Mouse (Mus musculus): ENCODE results near the gene Heatr5b. TPM values are rescaled to one million over a fixed set of nuclear protein-coding genes. Genes with fewer than 3 reads are reported as not detected.

Gene Heatr5b
- total and polyA plus RNA-seq, 3 experiments: 27.7 to 45.7 (median 38.8) TPM

DNA sequence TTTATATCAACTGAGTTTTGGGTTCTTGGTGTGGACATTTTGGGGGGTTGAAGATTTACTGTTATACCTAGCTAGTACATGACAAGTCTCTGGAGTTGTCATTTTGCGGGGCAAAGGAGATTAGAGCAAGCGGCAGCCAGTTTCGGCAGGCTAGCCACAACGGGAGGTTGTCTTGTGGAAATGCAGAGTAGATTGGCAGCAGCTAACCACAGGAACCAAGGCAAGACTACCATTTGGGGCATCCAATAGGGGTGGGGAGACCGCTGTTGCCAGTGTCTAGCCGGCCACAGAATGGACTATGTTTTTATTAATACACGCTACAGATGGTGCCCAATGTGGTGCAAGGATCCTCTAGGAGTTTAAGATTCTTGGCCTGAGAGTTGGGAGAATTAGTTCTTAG is 126.7 kb downstream of the Heatr5b start:
- intact Hi-C loops (cut with DNase I): no loop called here
- H3K79me2 ChIP-seq (replicated peaks; ENCODE audit: control insufficient read depth, insufficient read depth, low read length): peaks cover 6% of the 10 kb centered on the region
- no peak for TF ChIP-seq POLR2A (IDR thresholded peaks at IDR 0.05; ENCODE audit: insufficient read depth, low read depth, low read length)
- no peak for TF ChIP-seq EP300 (IDR thresholded peaks at IDR 0.05; ENCODE audit: insufficient read depth, low read depth, low read length)
- TF ChIP-seq CTCF (IDR thresholded peaks at IDR 0.05): no peak
- peaks cover 1% of the 10 kb centered on the region; the same call in 1 of the 2 replicates for H3K4me1 ChIP-seq (ENCODE audit: control insufficient read depth, insufficient read depth, low read length)
- WGBS: 84% methylated on average over 7 of the region's 7 CpGs
- no peaks in the 10 kb centered on the region for H3K27me3 ChIP-seq (ENCODE audit: control insufficient read depth, insufficient read depth, low read length)
- no peak overlapping the region for H3K27ac ChIP-seq
- H3K4me3 ChIP-seq: no peak overlapping the region
- DNase-seq: no peak
- H3K36me3 ChIP-seq (ENCODE audit: control insufficient read depth, insufficient read depth, low read length): no peaks in the 10 kb centered on the region; the same call in 1 of the 2 replicates
- no peak overlapping the region for H3K9ac ChIP-seq (ENCODE audit: low read depth, low read length)

DNA sequence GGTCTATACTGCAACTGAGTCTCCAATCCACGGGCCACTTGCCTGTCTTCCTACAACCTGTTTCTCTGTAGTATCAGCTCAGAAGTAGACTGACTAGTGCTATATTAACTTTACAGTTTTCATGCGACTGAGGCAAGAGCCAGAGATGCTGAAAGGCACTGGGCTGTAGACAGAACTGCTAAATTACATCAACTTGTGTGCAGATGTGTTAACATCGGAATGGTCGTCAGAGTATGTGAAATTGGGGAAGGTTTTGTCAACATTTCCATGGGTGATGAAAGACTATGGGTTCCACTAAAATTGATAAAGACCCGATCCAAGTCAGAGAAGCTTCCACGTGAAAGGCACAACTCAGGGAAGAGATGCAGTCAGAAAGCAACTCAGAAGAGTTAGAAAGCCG is 132.2 kb downstream of the Heatr5b start:
- WGBS: 85% methylated on average over 7 of the region's 7 CpGs
- peaks cover 9% of the 10 kb centered on the region for H3K79me2 ChIP-seq (replicated peaks; ENCODE audit: control insufficient read depth, insufficient read depth, low read length)
- no peak for TF ChIP-seq POLR2A (IDR thresholded peaks at IDR 0.05; ENCODE audit: insufficient read depth, low read depth, low read length)
- no peak for TF ChIP-seq EP300 (IDR thresholded peaks at IDR 0.05; ENCODE audit: insufficient read depth, low read depth, low read length)
- TF ChIP-seq CTCF (IDR thresholded peaks at IDR 0.05): no peak

More for the DNA sequence above, 132.2 kb downstream of the Heatr5b start:
- Histone ChIP-seq H3K36me3 (ENCODE audit: control insufficient read depth, insufficient read depth, low read length) (peaks cover 5% of the 10 kb centered on the region), H3K4me3 (no peak overlapping the region), H3K27ac (no peak overlapping the region), H3K4me1 (ENCODE audit: control insufficient read depth, insufficient read depth, low read length) (0 out of 2 replicates have a peak, but pooled peaks cover 1% of the 10 kb centered on the region), H3K9ac (ENCODE audit: low read depth, low read length) (no peak overlapping the region), H3K27me3 (ENCODE audit: control insufficient read depth, insufficient read depth, low read length) (no peaks in the 10 kb centered on the region)
- intact Hi-C loops (cut with DNase I): no loop called here
- no peak for DNase-seq

Other genes starting within 250 kb of the Heatr5b start
- gene Strn, start 98.2 kb downstream of the Heatr5b start, total RNA-seq (2021): 10 to 100 TPM; 20.3 to 24.2 TPM
- gene Strn, start 98.2 kb downstream of the Heatr5b start, polyA plus RNA-seq (2012; rRNA removed): 6.1 and 11.8 TPM in 2 replicates
- gene Gpatch11, start 203 bp upstream of the Heatr5b start, total RNA-seq (2021): 10 to 100 TPM; 26.4 to 26.9 TPM
- gene Gpatch11, start 203 bp upstream of the Heatr5b start, polyA plus RNA-seq (2012; rRNA removed): 11.6 and 20.1 TPM in 2 replicates
- gene Eif2ak2, start 47.2 kb upstream of the Heatr5b start, total RNA-seq (2021): 1 to 10 TPM; 7.8 to 8.0 TPM
- gene Eif2ak2, start 47.2 kb upstream of the Heatr5b start, polyA plus RNA-seq (2012; rRNA removed): 2.7 and 4.2 TPM in 2 replicates
- not detected for gene Sult6b1, start 71.6 kb upstream of the Heatr5b start, total RNA-seq (2021)
- 0.26 TPM in 1 of 2 replicates, not detected in the other for gene Sult6b1, start 71.6 kb upstream of the Heatr5b start, polyA plus RNA-seq (2012; rRNA removed)
- 10 to 100 TPM; 54.0 to 63.4 TPM for gene Cebpzos, start 81.1 kb upstream of the Heatr5b start, total RNA-seq (2021)
- gene Cebpzos, start 81.1 kb upstream of the Heatr5b start, polyA plus RNA-seq (2012; rRNA removed): 15.3 and 32.2 TPM in 2 replicates
- 10 to 100 TPM; 20.1 to 21.4 TPM for gene Cebpz, start 101.7 kb upstream of the Heatr5b start, total RNA-seq (2021)
- gene Cebpz, start 101.7 kb upstream of the Heatr5b start, polyA plus RNA-seq (2012; rRNA removed): 3.1 and 7.8 TPM in 2 replicates
- 10 to 100 TPM; 48.2 to 48.4 TPM for gene Ndufaf7, start 101.8 kb upstream of the Heatr5b start, total RNA-seq (2021)
- gene Ndufaf7, start 101.8 kb upstream of the Heatr5b start, polyA plus RNA-seq (2012; rRNA removed): 12.6 and 29.1 TPM in 2 replicates
- gene Prkd3, start 185.5 kb upstream of the Heatr5b start, total RNA-seq (2021): 10 to 100 TPM; 16.3 to 16.6 TPM
- gene Prkd3, start 185.5 kb upstream of the Heatr5b start, polyA plus RNA-seq (2012; rRNA removed): 6.9 and 12.2 TPM in 2 replicates
- gene Qpct, start 216.5 kb upstream of the Heatr5b start, total RNA-seq (2021): 1 to 10 TPM; 5.0 to 5.1 TPM
- 4.7 and 10.6 TPM in 2 replicates for gene Qpct, start 216.5 kb upstream of the Heatr5b start, polyA plus RNA-seq (2012; rRNA removed)